Mouse (Mus musculus) limb, embryonic 15.5 days (tissue): ENCODE data around the gene Col19a1. TPM values are rescaled to one million over a fixed set of nuclear protein-coding genes. Genes with fewer than 3 reads are reported as not detected.

ENCODE experiments used
- ATAC-seq: fragments of 200-750 bp; cut with Nextera tagmentation; 2 replicates; pipeline ENCODE4 v1.8.0; 2017; ENCODE audit warnings: low read depth, moderate TSS enrichment; ENCODE audit not compliant: insufficient number of reproducible peaks, low FRiP score, low TSS enrichment
- H3K27ac ChIP-seq: fragments of 300-500 bp; sonication (generic); 2 replicates; pipeline ENCODE4 v1.5.1; 2015; ENCODE audit warnings: moderate library complexity, mild to moderate bottlenecking, inconsistent platforms
- H3K27me3 ChIP-seq: fragments of 300-500 bp; sonication (generic); 2 replicates; pipeline ENCODE4 v1.6.1; 2015; ENCODE audit warnings: inconsistent platforms
- H3K36me3 ChIP-seq: fragments of 300-500 bp; sonication (generic); 2 replicates; pipeline ENCODE4 v1.6.1; 2015; ENCODE audit warnings: inconsistent platforms
- H3K4me1 ChIP-seq: fragments of 300-500 bp; sonication (generic); 2 replicates; pipeline ENCODE4 v1.6.1; 2015; ENCODE audit warnings: inconsistent platforms
- H3K4me2 ChIP-seq: fragments of 300-500 bp; sonication (generic); 2 replicates; pipeline ENCODE4 v1.6.1; 2015; ENCODE audit warnings: mild to moderate bottlenecking, inconsistent platforms
- H3K4me3 ChIP-seq: fragments of 300-500 bp; sonication (generic); 2 replicates; pipeline ENCODE4 v1.5.1; 2015; ENCODE audit warnings: mild to moderate bottlenecking, inconsistent platforms
- H3K9ac ChIP-seq: fragments of 300-500 bp; sonication (generic); 2 replicates; pipeline ENCODE4 v1.6.1; 2015; ENCODE audit warnings: inconsistent platforms
- H3K9me3 ChIP-seq: fragments of 300-500 bp; sonication (generic); 2 replicates; pipeline ENCODE4 v1.6.1; 2016; ENCODE audit warnings: inconsistent platforms
- WGBS: fragments of 180-500 bp; shearing (Covaris S2); methylation state at CpG from one replicate; pipeline ENCODE4 v1.1.7; 2015; 5-methylcytosine and 5-hydroxymethylcytosine counted together
- polyA plus RNA-seq: library from polyadenylated mRNA; unstranded; fragments of >200 nt; fragmentation: Nextera tagmentation; extraction: Ambion mirVana; gene quantifications from 2 replicates; pipeline ENCODE4 v1.2.1, GENCODE M21; 2015

Gene Col19a1
- polyA plus RNA-seq, 1 experiment from 2014 or later = 6.0 TPM

DNA sequence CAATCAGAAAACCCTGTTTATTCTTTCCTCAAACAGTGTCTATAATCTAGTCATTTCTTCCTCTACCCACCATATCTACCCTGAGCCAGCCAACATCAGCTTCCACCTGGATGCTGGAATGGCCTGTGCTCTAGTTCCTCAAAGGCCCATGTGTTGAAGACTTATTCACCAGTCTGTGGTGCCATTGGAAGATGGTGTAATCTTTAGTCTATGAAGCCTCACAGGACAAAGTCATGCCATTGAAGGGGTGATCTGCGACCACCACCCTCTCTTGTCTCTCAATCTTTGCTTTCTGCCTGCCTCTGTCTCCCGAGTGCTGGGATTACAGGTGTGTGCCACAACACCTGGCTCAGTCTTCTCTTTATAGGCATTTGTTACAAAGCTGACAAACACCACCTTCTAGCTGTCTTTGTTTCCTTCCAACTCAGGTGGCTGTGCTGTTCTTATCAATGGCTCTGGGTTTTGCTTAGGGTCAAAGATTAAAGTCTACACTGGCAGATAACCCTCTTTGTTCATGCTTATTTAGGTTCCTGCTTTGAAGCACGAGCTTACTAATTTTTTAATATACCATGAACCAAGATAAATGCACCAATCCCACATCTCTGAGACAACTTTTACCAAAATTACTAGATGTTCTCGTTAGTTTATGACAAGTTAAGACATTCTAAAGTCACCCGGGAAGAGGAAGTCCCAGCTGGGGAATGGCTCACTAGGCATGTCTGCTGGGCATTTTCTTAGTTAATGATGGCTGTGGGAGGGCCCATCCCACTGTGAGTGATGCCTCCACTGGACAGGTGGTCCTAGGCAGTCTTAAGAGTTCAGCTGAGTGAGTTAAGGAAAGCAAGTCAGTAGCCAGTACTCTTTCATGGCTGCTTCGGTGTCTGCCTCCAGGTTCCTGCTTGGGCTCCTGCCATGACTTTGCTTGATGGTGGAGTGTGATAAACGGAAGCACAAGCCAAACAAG is 292.0 kb downstream of the Col19a1 start:
- no peak overlapping the region for H3K9ac ChIP-seq
- H3K4me1 ChIP-seq = no peaks in the 10 kb centered on the region
- no peaks in the 10 kb centered on the region for H3K9me3 ChIP-seq
- no peak overlapping the region for H3K4me3 ChIP-seq
- no peak overlapping the region for H3K27ac ChIP-seq
- 71% methylated on average over 7 of the region's 7 CpGs for WGBS
- H3K27me3 ChIP-seq = no peaks in the 10 kb centered on the region
- no peak for ATAC-seq
- H3K4me2 ChIP-seq = no peak overlapping the region
- H3K36me3 ChIP-seq = no peaks in the 10 kb centered on the region

DNA sequence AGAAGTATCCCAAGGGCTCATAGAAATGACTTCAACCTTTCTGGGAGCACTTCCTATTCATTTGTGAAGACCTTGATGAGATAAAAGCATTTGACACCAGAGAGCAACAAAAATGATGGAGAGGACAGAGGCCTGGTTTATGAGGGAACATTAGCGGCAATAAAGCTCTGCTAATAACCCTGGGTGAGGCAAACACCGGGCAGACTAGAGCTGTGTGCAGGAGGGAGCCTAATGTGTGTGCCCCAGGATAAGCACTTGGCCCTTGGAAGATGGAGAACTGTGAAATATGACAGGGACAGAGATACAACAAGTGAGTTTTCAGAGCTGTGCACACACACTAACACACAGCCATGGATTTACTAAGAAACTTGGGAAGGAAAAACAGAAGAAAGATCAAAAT is 294.8 kb downstream of the Col19a1 start:
- 15% methylated on average over 2 of the region's 2 CpGs for WGBS
- Histone ChIP-seq H3K4me2 (no peak overlapping the region), H3K36me3 (no peaks in the 10 kb centered on the region), H3K4me3 (no peak overlapping the region), H3K9me3 (no peaks in the 10 kb centered on the region), H3K4me1 (no peaks in the 10 kb centered on the region), H3K27me3 (no peaks in the 10 kb centered on the region), H3K27ac (no peak overlapping the region), H3K9ac (no peak overlapping the region)
- ATAC-seq = no peak

DNA sequence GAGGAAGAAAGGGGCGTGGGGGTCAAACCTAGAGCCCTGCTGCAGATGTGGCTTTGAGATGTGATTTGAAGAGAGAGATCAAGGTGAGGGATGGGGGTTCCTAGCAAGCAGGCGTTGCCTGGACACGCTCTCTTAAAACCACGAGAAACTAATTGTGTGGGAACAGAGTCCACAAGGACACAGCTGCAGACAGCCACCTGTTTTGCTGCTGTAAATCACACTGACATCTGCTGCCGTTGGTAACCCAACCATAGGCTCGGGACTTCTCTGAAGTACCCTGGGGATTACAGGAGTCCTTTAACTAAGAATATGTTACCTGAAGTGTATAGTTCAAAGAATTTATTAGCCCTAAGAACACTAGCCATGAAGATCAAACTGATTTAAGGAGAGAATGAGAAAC is 300.9 kb downstream of the Col19a1 start:
- H3K4me3 ChIP-seq = no peak overlapping the region
- no peak overlapping the region for H3K9ac ChIP-seq
- no peaks in the 10 kb centered on the region for H3K9me3 ChIP-seq
- H3K27ac ChIP-seq = no peak overlapping the region
- H3K36me3 ChIP-seq = no peaks in the 10 kb centered on the region
- no peak overlapping the region for H3K4me2 ChIP-seq
- no peaks in the 10 kb centered on the region for H3K27me3 ChIP-seq
- peaks cover 6% of the 10 kb centered on the region; the same call in 1 of the 2 replicates for H3K4me1 ChIP-seq
- no peak for ATAC-seq
- WGBS = 14% methylated on average over 6 of the region's 6 CpGs

DNA sequence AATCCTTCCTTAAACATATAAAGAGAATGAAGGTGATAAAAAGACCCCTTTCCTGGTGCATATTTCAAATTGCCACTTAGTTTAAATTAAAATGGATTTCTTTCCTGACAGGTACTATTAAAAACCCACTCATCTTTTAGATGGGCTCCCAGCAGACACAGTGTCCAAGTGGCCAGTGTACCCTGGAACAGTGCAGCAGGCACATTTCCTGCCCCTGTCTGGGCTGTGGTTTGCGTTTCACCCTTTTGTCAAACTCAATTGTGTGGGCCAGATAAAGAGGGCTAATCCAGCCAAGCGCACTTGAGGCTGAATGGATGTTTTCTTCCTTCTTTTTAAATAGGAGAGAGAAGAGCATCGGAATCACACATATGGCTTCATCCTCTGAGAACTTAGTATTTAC is 320.2 kb downstream of the Col19a1 start:
- H3K4me3 ChIP-seq = no peak overlapping the region
- no peak overlapping the region for H3K27ac ChIP-seq
- no peaks in the 10 kb centered on the region for H3K27me3 ChIP-seq
- no peaks in the 10 kb centered on the region for H3K9me3 ChIP-seq
- WGBS = 77% methylated on average over 3 of the region's 3 CpGs
- H3K4me1 ChIP-seq = no peaks in the 10 kb centered on the region
- no peak overlapping the region for H3K9ac ChIP-seq
- no peak overlapping the region for H3K4me2 ChIP-seq
- no peak for ATAC-seq
- no peaks in the 10 kb centered on the region for H3K36me3 ChIP-seq

DNA sequence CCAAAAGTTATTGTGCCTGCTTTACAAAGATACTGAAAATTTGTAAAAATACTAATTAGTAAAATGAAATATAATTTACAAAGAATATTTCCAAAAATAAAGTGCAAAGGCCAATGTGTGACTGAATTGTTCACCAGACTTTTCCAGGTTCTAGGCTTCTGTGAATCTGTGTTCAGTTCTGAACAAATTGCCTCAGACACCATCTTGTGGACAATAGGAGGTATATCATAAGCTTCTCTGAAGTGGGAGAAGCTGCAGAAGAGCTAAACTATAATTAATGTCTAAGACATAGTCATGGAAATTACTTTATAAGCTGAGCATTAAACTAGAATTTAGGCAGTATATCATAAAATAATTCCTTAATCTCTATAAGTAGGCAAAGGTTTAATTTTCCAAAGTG is 326.1 kb downstream of the Col19a1 start:
- Histone ChIP-seq H3K36me3 (no peaks in the 10 kb centered on the region), H3K4me1 (no peaks in the 10 kb centered on the region), H3K9me3 (no peaks in the 10 kb centered on the region), H3K4me2 (no peak overlapping the region), H3K27me3 (no peaks in the 10 kb centered on the region), H3K9ac (no peak overlapping the region), H3K4me3 (no peak overlapping the region), H3K27ac (no peak overlapping the region)
- no peak for ATAC-seq

GRCm38 (mm10) chr1:24259419-24259818 is 327.9 kb downstream of the Col19a1 start:
- H3K27me3 ChIP-seq = no peaks in the 10 kb centered on the region
- H3K9me3 ChIP-seq = no peaks in the 10 kb centered on the region
- H3K36me3 ChIP-seq = no peaks in the 10 kb centered on the region
- H3K9ac ChIP-seq = no peak overlapping the region
- WGBS = 27% methylated on average over 6 of the region's 6 CpGs
- no peak overlapping the region for H3K4me3 ChIP-seq
- ATAC-seq = no peak
- no peak overlapping the region for H3K27ac ChIP-seq
- no peak overlapping the region for H3K4me2 ChIP-seq
- no peaks in the 10 kb centered on the region for H3K4me1 ChIP-seq

DNA sequence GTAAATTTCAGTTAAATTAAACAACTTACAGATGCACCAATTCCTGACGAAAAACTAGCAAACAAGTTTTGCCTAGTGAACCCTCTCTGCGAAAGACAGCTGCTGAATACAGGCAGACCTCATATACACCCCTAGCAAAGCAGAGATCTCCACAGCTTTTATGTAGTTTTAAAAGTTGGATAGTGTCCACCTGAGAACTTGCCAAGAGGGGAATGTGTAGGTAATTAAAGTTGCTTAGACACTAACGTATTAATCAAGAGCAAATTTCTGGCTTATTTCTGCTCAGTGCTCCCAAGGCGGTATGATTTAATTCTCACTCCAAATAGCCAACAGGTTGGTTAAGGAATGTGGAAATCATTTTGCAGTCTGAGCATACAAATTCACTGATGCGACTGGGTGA is 329.3 kb downstream of the Col19a1 start:
- no peaks in the 10 kb centered on the region for H3K27me3 ChIP-seq
- 47% methylated on average over 5 of the region's 5 CpGs for WGBS
- no peak overlapping the region for H3K27ac ChIP-seq
- no peak overlapping the region for H3K4me2 ChIP-seq
- no peak overlapping the region for H3K4me3 ChIP-seq
- no peaks in the 10 kb centered on the region for H3K9me3 ChIP-seq
- H3K4me1 ChIP-seq = no peaks in the 10 kb centered on the region
- H3K36me3 ChIP-seq = no peaks in the 10 kb centered on the region
- ATAC-seq = no peak
- no peak overlapping the region for H3K9ac ChIP-seq

DNA sequence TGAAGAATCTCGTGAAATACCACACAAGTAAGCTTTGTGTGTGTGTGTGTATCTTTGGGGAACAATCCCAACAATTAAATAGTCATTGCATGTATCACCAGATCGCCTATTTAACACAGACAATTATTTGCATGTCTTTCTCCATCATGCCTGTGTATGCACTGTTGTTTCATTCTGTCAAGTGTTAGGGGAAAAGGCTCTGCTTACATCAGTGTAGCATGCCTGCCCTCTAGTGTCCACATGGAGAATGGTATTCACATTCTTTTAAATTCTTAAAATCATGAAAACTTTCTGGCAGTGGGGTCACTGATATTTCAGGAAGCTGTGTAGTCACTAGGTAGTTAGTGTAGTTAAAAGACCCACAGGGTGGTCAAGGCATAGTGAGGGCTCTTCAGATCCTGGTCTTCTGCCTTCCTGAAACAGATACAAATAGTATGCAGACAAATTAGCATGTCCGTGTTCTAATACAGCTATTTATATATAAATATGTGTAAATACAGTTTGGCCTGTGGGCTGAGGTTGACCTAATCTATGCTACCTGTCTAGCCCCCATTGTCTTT is 338.1 kb downstream of the Col19a1 start:
- Histone ChIP-seq H3K27me3 (no peaks in the 10 kb centered on the region), H3K4me1 (no peaks in the 10 kb centered on the region), H3K9ac (no peak overlapping the region), H3K36me3 (no peaks in the 10 kb centered on the region), H3K27ac (no peak overlapping the region), H3K4me3 (no peak overlapping the region), H3K9me3 (no peaks in the 10 kb centered on the region), H3K4me2 (no peak overlapping the region)
- 44% methylated on average over 3 of the region's 3 CpGs for WGBS
- no peak for ATAC-seq

DNA sequence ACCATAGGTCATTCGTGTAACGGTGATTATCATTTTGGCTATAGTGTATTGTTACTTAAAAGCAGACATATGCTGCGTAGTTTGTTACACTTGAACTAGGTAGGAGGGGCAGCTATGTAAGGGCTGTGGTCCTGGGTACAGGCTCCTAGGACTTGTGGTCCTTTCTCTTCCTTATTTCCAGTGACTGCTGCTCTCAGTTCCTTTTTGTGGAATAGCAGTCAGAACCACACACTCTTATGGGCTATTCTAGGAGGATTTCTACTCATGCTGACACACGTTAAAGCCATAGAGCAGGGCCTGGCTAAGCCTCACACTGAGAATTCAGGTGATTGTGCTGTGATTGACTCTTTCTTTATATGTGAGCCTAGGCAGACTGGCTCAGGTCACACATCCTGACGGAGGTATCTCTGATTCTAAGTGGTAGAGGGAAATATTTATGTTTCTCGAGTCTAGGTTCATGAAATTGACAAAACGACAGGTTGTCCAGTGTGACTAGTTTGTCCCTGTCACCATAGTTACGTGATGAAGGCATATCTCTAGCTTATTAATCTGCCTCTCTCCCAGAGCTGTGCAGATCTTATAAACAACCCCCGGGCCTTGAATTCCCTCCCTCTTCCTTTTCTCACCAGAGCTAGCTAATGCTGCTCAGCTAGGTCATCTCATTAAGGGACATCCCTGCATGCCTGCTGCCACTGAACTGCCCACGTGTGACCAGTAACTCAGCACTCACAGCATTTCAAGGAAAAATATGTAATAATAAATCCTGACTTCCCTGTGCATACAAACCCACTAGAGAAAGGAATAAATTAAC is 338.8 kb downstream of the Col19a1 start:
- no peak for ATAC-seq
- H3K4me2 ChIP-seq = no peak overlapping the region
- H3K36me3 ChIP-seq = no peaks in the 10 kb centered on the region
- H3K9ac ChIP-seq = no peak overlapping the region
- 69% methylated on average over 10 of the region's 10 CpGs for WGBS
- H3K27ac ChIP-seq = no peak overlapping the region
- no peaks in the 10 kb centered on the region for H3K4me1 ChIP-seq
- no peak overlapping the region for H3K4me3 ChIP-seq
- no peaks in the 10 kb centered on the region for H3K9me3 ChIP-seq
- no peaks in the 10 kb centered on the region for H3K27me3 ChIP-seq

GRCm38 (mm10) chr1:24245700-24246375 is 341.4 kb downstream of the Col19a1 start:
- no peaks in the 10 kb centered on the region for H3K36me3 ChIP-seq
- H3K9ac ChIP-seq = no peak overlapping the region
- H3K27me3 ChIP-seq = no peaks in the 10 kb centered on the region
- no peak overlapping the region for H3K4me3 ChIP-seq
- H3K27ac ChIP-seq = no peak overlapping the region
- no peak for ATAC-seq
- H3K4me1 ChIP-seq = no peaks in the 10 kb centered on the region
- 68% methylated on average over 13 of the region's 13 CpGs for WGBS
- H3K4me2 ChIP-seq = no peak overlapping the region
- H3K9me3 ChIP-seq = no peaks in the 10 kb centered on the region

- Histone ChIP-seq H3K9ac (no peak overlapping the region), H3K4me3 (no peak overlapping the region), H3K27me3 (no peaks in the 10 kb centered on the region), H3K27ac (no peak overlapping the region), H3K4me2 (no peak overlapping the region), H3K4me1 (peaks cover 4% of the 10 kb centered on the region; the same call in 1 of the 2 replicates), H3K36me3 (no peaks in the 10 kb centered on the region), H3K9me3 (no peaks in the 10 kb centered on the region)
- ATAC-seq = peak; percentile 61; the same call in 1 of the 2 replicates
- WGBS = 67% methylated on average over 10 of the region's 10 CpGs
These were observed 342.3 kb downstream of the Col19a1 start for GRCm38 (mm10) chr1:24244931-24245330.
